Mouse (Mus musculus): ENCODE results near the gene Wdcp.
"Not testable (repeated sequence)": the region's sequence is repeated elsewhere in the genome, so short reads cannot be mapped to it uniquely, and the experiment has no call there.

Gene Wdcp

DNA sequence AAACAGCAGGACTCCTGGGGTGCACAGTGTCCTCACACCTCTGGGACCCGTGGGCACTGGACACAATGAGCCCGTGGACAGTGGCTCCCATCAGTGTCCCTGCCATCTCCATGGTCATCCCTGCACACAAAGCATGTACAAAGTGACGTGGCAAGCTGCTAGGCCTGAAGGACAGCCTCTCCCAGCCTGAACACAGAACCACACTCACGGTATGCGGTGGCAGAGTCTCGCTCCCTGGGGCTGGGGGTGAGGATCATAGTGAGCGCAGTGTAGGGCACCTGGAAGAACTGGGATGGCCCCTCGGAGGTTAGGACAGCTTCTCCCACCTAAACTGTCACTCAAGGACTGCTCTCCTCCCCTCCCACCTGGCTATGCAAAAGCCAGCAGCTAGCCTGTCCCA is 25.8 kb downstream of the Wdcp start:
- no peak for DNase-seq (ENCODE audit: low spot score in 2 of 2)

DNA sequence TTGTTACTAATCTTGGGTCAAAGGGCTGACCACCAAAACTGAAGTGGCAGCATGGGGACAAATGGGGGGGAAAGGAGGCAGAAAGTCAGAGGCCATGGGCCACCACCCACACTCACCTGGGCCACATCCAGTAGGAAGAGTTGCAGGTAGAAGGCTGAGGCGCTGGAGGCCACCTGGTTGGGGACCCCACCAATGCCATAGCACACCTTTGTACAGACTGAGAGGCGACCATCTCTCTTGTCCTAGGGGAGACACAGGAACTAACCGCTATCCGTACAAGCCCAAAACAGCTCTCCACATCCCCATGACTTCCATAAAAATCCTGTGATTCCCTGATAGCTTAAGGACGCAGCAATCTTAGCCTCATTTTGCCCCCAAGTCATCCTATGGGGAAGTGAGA is 28.2 kb downstream of the Wdcp start:
- no peak for DNase-seq (ENCODE audit: low spot score in 2 of 2)

DNA sequence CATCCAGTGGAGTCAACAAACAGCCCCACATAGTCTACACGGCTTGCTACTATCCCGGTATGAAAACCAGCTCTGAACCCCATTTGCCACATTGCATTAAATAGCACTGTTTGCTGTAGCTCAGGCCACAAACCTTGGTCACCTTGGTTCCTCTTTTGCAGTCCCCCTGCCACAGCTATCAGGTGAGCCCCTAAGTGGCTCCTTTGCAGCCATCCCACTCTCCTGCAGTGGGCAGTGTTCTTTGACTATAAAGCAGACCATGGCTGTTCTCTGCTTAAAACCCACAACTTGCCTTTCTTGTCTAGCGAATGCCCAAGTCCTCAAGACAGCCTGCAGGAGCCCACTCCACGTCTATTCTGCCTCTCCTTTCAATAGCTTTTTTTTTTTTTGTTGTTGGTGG is 29.2 kb downstream of the Wdcp start:
- DNase-seq (ENCODE audit: low spot score in 2 of 2), result no peak

DNA sequence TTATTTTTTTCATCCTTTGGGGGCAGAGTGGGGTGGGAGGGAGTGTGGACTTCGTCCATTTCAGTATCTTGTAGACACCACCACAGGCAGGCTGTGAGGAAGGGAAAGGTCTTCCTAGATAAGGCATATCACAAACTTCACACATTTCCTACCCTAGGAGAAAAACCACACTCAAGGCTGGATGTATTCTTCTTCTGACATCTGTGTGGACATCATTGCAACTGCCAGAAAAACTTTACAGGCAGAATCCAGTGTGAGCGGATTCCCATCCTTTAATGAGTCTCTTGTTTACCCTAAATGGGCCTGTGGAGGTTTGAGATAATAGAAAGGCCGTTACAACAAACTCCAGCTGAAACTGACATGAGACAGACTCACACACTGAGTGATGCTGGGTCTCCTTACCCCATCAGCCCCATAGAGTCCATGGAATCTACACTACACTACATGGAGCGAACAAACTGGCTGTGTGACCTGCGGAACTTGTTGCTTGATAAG is 29.9 kb downstream of the Wdcp start:
- no peak for DNase-seq (ENCODE audit: low spot score in 2 of 2)

DNA sequence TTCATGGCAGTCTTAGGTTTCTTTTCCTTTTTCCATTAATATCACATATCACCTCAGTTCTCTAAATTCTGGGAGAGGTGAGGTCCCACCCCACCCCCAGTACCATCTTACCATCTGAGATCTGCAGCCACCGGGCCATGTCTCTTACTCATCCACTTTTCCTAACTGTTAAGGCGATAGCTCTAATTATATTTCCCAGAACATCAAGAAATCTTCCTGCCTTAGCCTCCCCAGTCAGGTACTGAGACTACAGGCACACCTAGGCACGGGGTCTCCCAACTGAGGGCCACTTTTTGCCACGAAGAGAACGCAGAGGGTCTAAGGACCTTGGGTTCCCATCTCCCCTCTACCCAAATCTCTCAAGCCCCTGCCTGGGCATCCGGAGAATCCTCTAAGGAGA is 30.4 kb downstream of the Wdcp start:
- DNase-seq (ENCODE audit: low spot score in 2 of 2), result no peak

DNA sequence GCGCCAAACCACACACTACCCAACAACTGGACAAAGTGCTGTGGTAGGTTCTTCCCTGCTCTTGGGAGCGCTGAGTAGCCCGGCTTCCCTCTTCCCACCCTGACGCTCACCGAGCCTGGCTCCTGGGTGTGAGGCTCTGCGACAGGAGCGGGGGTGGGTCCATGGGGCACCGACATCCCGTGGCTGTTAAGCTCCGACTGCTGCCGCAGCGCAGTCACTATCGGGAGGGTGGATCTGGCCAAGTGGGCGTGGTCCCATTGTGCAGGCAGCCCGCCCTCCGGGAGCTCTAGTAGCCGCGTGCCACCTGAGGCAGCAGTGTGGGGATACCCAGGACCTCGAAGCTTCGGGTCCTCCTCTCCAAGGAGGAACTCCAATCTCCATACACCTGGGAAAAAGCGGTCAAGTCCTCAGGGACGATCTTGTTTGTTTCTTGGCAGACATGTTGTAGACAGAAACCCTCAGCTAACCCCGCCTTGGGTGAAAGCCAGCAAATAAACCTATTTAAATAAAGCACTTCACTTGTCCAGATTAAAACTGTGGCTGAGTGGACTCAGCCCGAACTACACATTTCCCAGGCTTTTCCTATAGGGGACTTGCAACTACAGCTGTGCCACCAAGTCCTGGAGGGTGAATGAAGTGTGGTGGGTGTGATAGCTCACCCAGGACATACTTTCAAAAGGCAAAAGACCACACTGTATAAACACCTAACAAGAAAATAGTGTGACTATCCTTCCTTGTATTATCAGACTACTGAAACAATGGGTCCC is 31.2 kb downstream of the Wdcp start, which contains the start of gene Mfsd2b:
Mfsd2b (minus strand) TSS at position 199 of the 767 bp plus-strand sequence.
- DNase-seq (ENCODE audit: low spot score in 2 of 2), result peak; percentile 60 to 64

DNA sequence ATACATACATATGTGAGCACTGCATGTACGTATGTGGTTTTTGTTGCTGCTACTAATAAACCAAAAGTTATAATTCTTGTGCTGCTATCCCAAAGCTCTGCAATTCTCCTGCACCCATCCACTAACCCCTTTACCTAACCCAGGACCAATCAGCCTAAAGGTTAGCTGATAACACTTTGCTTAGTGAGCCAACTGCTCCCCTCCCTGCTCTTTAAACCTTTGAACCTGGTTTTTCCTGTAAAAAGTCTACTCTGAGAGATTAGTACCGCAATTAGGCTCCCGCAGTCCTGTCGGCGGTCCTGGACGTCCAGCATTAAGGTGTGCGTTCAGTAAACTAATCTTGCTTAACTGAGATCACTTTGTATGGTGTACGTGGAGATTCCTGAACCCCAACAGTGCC is 32.5 kb downstream of the Wdcp start:
- DNase-seq (ENCODE audit: low spot score in 2 of 2), result no peak

DNA sequence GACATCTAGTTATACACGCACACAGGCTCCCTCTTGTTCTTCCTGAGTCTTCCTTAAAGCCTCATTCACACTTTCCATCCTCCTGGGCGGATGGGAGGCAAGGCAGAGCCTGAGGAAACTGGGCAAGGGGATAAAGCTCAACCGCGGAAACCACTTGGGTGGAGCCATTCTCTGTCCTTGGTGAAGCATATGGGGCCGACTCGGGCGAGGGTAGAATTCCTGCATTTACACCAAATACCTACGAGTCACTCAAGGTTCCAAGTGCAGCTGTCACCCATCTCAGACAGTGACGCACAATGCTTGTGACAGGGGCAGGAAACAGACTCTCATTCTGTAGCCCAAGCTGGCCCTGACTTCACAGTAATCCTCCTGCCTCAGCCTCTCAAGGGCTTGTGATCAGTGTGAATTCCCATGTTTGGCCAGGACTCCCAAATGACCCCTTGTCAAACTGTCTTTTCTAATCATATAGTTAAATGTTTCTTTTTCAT is 35.2 kb downstream of the Wdcp start:
- DNase-seq (ENCODE audit: low spot score in 2 of 2), result no peak

DNA sequence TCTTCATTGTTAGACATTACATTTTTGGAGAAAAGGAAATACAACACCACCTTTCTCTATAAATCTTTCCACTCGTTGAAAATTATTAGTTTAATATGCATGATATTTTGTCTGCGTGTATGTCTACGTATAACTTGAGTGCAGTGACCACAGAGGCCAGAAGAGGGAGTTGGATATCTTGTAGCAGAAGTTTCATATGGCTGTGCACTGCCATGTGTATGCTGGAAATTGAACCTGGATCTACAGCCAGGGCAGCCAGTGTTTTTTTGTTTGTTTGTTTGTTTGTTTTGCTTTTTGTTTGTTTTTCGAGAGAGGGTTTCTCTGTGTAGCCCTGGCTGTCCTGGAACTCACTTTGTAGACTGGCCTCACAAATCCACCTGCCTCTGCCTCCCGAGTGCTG is 35.9 kb downstream of the Wdcp start:
- DNase-seq (ENCODE audit: low spot score in 2 of 2), result no peak

DNA sequence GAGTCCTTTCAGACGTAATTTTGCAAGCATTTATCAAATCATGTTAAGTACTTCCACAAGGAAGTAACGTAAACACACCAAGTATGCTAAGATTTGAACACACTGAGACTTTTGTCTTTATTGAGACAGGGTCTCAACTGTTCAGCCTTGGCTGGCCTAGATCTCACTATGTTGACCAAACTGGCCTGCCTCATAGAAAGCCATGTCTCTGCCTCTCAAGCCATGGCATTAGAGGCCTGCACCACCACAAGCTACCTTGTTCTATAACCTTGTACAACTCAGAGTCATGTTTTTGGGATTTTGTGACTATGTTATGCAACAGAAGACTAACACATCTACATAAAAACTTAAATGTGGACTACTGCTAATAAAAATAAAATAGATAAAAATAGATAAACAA is 39.0 kb downstream of the Wdcp start:
- DNase-seq (ENCODE audit: low spot score in 2 of 2), result no peak

DNA sequence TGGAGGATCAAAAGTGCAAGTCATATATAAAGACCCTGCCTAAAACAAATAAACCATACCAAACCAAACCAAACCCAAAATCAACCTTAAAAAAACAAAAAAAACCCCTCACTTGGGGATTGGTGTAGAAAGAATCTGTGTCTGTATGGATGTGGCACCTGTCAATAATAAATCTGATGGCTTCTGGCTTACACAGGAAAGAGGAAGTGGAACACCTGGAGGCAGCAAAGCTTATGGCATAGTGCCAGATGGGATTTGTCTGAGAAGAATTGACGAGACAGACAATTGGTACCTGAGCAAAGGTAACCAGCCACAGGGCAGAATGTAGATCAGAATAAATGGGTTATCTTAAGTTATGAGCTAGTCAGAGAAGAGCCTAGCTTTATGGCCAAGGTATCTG is 42.0 kb downstream of the Wdcp start:
- DNase-seq (ENCODE audit: low spot score in 2 of 2), result no peak

DNA sequence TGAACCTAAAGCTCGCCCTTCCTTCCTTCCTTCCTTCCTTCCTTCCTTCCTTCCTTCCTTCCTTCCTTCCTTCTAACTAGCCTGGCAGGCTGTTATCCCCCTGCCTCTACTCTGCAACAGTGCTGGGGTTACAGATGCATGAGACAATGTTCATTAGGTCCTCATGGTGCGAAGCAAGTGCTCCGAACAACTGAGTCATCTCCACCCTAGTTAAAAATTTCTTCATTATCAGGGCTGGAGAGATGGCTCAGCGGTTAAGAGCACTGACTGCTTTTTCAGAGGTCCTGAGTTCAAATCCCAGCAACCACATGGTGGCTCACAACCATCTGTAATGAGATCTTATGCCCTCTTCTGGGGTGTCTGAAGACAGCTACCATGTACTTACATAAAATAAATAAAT is 43.5 kb downstream of the Wdcp start:
- not testable (repeated sequence) for DNase-seq (ENCODE audit: low spot score in 2 of 2)

DNA sequence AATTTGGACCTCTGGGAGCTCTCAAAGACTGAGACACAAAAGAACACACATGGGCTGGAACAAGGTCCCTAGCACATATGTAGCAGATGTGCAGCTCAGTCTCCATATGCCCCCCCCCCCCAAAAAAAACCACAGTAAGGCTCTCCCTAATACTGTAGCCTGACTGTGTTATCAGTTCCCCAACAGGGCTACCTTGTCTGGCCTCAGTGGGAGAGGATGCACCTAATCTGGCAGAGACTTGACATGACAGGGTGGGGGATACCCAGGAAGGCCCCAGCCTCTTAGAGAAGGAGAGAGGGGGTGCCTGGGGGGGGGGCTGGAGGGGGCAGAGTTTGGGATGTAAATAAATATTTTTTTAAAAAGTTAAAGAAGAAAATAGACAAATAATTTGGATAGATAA is 45.6 kb downstream of the Wdcp start:
- no peak for DNase-seq (ENCODE audit: low spot score in 2 of 2)

DNA sequence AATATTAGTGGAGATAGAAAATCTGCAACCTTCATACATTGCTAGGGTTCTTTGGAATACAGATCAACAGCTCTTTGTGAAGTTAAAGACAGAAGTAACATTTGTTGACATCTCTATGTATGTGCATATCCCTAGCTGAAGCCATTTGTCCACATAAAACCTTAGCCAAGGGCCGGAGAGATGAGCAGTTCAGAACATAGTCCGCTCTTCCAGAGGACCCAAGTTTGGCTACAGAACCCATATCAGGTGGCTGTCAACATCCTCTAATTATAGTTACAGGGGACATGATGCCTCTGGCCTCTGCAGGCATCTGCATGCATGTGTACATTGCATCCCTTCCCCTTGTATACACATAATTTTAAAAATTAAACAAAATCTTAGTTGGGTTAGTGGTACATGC is 46.1 kb downstream of the Wdcp start:
- no peak for DNase-seq (ENCODE audit: low spot score in 2 of 2)

DNA sequence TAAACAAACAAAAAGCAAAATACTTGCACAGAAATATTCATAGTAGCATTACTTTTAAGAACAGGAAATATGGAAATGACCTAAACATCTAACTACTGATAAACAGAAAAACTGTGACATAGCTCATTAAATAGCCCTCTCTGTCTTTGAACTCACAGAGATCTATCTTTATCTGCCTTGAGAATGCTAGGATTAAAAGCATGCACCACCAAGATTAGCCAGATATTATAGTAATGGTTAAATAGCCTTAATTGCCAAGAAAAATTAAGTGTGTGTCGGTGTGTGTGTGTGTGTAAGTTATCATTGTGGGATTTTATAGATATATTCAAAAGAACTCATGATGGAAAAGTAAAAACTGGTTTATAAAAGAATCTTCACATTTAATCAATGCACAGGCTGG is 46.8 kb downstream of the Wdcp start:
- no peak for DNase-seq (ENCODE audit: low spot score in 2 of 2)

DNA sequence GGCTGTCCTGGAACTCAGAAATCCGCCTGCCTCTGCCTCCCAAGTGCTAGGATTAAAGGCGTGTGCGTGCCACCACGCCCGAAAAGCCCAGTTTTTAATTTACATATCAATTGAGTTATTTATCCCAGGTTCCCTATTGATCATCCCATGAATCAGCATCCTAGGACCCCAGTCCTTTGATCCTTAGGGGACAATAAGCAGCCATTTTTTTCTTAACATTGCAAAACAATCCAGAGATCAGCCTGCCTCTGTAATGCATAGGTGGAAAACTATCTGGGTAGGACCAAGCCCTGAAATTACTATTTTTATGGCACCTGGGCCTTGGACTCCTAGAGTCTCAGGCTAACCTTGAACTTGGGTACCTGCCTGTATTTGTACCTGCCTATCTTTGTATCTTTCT is 54.9 kb downstream of the Wdcp start:
- DNase-seq (ENCODE audit: low spot score in 2 of 2), result no peak

DNA sequence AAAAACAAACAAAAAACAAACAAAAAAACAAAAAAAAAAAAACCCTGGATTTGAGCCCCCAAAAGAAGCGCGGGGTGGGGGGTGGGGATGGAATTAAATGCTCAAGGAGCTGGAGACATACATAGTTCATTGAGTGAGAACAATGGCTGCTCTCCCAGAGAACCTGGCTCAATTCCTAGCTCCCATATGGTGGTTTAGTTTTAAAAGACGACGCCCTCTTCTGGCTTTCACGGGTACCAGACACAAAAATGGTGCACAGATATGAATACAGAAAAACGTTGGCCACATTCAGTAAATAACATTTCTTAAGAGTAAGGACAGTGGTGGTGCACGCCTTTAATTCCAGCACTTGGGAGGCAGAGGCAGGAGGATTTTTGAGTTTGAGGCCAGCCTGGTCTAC is 62.8 kb downstream of the Wdcp start:
- DNase-seq (ENCODE audit: low spot score in 2 of 2), result no peak

DNA sequence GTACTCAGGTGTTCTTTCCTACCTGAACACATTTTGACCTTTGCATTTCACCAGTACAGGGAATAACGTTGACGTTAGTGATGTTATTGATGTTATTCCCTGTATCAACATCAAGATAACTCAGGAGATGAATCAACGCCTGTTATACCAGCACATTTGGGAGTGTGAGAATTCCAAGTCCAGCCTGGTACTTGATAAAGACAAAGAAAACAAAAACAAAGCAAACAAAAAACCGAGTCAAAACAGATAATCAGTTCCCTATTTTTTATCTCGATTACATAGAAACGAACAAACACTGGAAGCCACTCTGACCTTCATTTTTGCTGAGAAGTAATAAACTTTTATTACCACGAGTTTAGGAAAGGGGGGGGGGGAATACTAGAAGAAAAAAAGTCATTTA is 63.4 kb downstream of the Wdcp start:
- no peak for DNase-seq (ENCODE audit: low spot score in 2 of 2)

DNA sequence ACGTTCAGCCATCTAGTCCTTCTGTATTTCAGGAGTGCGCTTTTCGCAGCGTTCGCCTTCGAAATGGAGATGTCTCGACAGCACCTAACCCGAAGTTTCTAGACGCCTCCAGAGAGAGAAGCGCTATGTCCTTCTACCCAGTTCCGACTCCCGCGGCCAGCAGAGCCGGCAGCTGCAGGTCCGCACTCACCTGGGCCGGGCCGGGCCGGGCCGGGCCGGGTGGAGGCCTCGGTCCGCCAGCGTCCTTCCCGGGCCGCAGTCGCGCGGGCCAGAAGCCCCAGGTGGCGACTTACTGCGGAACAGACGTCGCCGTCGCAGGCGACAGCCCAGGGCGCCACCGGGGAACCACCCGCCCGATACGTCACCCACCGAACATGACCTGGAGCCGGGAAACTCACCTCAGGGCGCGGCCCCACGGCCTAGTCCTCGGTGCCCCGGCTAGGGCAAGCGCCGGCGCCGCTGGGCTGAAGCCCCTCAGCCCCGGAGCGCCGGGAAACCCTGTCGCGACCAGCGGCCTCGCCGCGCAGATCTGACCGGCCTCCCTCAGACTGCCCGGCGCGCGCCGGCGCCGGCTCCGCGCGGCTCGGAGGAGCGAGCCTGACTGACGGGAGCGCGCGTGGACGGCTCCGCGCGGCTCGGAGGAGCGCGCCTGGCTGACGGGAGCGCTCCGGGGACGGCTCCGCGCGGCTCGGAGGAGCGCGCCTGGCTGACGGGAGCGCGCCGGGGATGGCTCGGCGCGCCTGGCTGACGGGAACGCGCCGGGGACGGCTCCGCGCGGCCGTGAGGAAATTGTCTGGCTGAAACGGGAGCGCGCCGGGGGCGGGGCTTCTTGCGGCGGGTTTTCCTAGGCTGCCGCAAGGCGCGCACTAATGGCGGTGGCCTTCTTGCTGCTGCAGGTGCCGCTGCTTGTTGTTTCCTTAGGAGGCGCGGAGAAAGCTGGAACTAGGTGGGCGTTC is 64.1 kb downstream of the Wdcp start, which contains the start of gene Ubxn2a:
Ubxn2a (minus strand) TSS at position 755 of the 956 bp plus-strand sequence.
- DNase-seq (ENCODE audit: low spot score in 2 of 2), result peak; percentile 92 to 95

DNA sequence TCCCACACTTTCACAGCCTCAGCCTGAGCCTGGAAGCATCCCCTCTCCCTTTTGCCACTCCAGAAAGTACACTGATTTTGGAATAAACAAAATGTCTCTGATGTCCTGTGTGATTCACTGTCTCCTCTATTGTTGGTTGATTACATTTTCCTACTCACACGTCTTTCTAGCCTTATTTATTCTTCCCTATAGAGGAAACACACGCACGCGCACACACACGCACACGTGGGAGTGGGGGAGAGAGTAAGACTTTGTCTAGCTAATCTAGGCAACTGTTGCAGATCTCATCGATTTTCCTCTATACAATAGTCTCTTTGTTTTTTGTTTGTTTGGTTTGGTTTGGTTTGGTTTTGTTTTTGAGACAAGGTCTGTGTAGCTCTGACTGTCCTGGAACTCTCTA is 65.3 kb downstream of the Wdcp start:
- DNase-seq (ENCODE audit: low spot score in 2 of 2), result no peak

Measured in heart, adult 9 months (tissue).